Mouse (Mus musculus): Measurements from ENCODE around the gene Gm26727.
"Not testable (repeated sequence)": the region's sequence is repeated elsewhere in the genome, so short reads cannot be mapped to it uniquely, and the experiment has no call there.

Gm26727 gene

DNA sequence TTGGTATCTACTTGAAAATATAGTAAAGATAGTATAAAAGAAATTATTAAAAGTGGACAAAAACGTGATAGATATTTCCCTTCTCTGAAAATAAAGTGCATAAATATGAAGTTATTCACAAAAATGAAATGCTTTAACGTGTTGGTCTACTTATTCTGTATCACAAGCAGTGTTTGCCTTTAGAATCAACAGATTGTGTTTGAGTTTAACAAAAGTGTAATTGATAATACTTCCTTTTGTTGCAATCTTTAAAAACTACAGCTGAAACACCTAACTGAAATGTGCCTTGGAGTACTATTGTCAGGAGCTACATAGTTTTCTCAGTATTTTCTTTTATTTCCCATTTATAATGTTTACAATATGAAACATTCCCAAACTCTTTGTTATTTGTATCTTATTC is at the start of gene Gm26727:
Gene Gm26727, minus strand, starts transcription at position 101 of the 400 bp plus-strand sequence.
- TF ChIP-seq GATA4 (IDR thresholded peaks at IDR 0.05; ENCODE audit: insufficient replicate concordance, low read length), result no peak

DNA sequence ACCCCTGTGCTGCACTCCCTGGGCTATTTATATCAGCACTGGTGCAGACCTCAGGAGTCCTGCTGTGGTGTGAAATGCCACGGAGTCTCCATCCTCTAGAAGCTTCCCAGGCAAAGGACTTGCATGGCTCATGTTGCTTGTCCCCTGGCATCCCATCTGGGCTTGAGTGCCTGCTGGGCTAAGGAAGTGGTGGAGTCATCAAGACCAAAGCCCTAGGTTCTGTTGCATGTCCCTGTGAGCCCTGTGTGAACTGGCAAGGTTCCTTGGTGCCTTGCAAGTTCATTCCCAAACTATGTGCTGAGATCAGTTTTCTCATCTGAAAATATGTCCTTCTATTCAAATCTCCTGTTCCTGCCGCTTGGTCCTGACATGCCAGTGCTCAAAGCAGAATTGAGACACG is 48.1 kb upstream of the Gm26727 start:
- no peak for TF ChIP-seq GATA4 (IDR thresholded peaks at IDR 0.05; ENCODE audit: insufficient replicate concordance, low read length)

DNA sequence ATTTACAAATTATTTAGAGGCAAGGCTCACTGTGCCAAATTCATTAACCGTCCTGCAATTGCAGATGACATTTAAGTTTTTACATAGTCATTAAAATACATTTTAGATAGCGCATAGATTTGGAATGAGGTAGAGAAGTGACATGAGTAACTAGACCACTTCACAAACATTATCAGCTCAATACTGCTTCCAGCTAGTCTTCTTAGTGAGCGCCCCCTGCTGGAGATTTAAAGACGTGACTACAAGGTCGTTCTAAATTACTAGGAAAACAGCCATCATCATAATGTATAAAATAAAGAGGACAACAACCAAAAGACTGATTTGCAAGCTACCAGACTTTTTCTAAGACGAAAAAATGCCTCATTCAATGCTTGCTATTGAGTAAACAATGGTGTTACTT is 44.8 kb upstream of the Gm26727 start:
- TF ChIP-seq GATA4 (IDR thresholded peaks at IDR 0.05; ENCODE audit: insufficient replicate concordance, low read length), result no peak

DNA sequence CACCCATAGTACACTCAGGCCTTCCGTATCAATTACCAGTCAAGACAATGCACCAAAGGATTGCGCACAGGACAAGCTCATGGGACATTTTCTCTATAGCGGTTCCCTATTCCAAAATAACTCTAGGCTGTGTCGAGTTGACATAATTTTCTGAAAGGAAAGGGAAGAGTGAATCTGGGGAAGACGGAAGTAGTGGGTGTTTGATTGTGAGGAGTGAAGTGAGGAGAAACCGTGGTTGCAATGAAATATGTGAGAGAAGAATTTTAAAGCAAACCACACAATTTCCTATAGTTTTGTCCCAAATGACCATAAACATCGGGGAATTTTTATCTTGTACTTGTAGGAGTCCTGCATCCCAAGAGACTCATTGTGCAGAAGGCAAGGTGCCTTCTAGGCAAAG is 34.1 kb upstream of the Gm26727 start:
- no peak for TF ChIP-seq GATA4 (IDR thresholded peaks at IDR 0.05; ENCODE audit: insufficient replicate concordance, low read length)

DNA sequence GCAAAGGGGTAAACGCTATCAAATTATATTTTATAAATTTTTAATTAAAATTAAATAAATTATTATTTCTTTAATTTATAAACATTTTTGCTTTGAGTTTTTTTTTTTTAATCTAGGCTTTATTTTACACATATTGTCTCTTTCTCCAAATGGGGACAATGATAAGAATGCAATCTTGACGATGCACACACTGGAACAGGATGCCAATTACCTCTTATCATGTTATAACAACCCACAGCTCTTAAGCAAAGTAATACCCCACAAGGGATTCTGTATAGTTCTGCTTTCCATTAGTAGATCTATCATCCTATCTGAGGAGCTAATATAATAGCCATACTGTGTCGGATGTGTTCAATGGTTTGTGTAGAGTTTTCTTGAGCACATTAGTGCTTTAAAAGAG is 27.9 kb upstream of the Gm26727 start:
- no peak for TF ChIP-seq GATA4 (IDR thresholded peaks at IDR 0.05; ENCODE audit: insufficient replicate concordance, low read length)

DNA sequence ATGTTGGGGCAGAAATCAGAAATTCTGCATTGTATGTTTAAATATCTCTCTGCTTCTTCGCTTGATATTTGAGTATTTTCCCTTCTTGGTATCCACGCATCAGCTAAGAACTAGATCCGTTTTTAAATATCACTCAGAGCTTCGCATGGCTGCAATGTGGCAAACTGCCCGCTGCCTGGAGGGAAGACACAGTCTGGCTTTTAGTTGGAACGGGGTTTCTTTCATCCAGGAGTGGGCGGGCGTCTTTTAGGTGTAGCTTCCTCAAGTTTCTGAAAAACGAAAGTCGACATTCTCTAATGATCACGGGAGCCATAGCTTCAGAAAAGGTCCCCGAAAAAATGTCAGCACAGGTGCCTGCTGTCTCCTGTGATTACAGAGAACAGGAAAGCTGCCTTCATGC is 14.2 kb upstream of the Gm26727 start:
- TF ChIP-seq GATA4 (IDR thresholded peaks at IDR 0.05; ENCODE audit: insufficient replicate concordance, low read length), result no peak

DNA sequence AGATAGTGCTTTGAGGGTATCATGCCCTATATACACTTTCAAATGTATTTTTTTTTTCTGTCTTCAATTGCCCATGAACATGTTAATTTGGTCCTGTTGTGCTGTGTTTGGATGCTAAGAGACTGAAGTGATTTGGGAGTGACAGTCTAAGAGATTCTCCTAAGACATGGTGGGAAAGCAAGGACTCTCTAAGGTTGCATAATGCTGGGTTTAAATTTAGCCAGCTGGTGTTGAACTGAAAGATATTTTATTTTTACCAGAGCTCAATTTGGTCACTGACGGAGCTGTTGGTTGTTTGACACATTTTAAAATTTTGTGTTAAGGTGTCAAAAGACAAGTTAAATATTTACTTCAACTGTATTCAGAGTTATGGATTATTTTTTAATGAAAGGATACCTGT is 13.8 kb upstream of the Gm26727 start:
- TF ChIP-seq GATA4 (IDR thresholded peaks at IDR 0.05; ENCODE audit: insufficient replicate concordance, low read length), result no peak

DNA sequence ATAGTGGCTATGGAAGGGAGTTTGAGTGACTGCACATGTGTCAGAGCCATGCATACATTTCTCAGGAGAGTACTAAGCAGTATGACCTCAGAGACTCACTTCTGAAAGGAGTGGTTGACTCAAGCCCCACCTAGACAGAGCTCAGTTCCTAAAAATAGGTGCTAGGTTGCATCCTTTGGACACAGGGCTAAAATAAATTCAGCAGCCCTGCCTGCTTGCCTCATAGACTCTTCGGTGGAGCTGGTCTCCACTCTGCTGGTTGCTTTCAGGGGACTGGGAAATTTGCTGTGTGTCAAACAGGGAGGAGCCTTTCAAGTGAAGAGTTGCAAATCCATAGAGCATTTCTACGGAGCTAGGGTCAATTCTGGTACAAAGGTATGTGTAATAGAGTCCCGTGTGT is 12.8 kb upstream of the Gm26727 start, which contains the start of gene Xirp2:
Gene Xirp2, plus strand, starts transcription at position 223 of the 400 bp plus-strand sequence.
- no peak for TF ChIP-seq GATA4 (IDR thresholded peaks at IDR 0.05; ENCODE audit: insufficient replicate concordance, low read length)

DNA sequence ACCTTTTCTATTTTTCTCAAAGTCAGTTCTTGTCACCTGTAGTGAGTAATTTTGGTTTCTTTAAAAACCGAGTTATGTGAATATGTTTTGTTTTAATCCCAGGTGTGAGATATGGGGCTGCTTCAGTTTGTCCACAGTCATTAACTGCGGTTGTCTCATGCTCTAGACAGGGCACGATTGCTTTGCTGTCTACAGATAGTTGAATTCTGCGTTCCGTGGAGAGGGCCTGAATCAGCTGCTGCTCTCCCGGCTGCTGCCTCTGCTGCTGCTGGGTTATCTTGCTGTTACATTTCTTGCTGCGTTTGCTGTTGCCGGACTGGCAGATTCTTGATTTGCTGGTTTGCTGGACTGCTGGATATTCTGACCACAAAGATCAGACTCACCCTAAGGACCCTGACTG is 5.3 kb upstream of the Gm26727 start:
- no peak for TF ChIP-seq GATA4 (IDR thresholded peaks at IDR 0.05; ENCODE audit: insufficient replicate concordance, low read length)

DNA sequence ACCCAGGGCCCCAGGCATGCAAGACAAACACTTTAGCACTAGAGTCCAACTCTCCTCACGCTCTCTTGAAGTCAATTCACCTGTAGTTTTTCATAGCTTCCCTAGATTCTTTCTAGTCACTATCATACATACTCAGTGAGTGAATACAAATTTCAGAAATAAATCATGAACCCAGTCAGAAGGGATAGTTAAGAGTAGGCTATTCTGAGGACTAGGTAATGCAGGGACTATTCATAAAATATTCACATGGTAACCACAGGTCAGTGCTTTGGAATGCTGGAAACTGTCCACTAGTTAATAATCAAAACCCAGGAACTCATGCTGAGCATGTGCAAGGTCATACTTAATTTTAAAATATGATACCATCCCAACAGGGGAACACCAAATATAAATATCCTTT is 10.2 kb downstream of the Gm26727 start:
- TF ChIP-seq GATA4 (IDR thresholded peaks at IDR 0.05; ENCODE audit: insufficient replicate concordance, low read length), result no peak

DNA sequence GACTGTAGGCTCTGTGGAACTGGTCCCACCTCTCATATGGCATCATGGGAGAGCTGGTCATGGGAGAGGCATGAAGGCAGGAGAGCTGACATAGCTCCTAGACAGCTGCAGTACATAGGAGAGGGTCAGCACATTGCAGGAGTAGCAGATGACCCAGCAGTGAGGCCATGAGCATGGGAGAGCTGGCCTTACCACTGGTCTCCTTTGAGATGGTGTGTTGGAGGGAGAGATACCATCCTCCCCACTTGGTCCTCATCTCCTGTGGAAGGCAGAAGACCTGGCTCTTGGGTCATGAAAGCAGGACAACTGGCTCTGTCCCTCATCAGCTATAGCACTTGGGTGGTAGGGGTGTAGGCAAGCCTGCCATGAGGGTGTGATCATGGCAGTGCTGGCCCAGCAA is 12.1 kb downstream of the Gm26727 start:
- no peak for TF ChIP-seq GATA4 (IDR thresholded peaks at IDR 0.05; ENCODE audit: insufficient replicate concordance, low read length)

DNA sequence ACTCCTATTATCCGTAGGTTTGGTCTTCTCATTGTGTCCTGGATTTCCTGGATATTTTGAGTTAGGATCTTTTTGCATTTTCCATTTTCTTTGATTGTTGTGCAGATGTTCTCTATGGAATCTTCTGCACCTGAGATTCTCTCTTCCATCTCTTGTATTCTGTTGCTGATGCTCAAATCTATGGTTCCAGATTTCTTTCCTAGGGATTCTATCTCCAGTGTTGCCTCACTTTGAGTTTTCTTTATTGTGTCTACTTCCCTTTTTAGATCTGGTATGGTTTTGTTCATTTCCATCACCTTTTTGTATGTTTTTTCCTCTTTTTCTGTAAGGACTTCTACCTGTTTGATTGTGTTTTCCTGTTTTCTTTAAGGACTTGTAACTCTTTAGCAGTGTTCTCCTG is 19.6 kb downstream of the Gm26727 start, which contains the start of gene Gm21830:
Gene Gm21830, plus strand, starts transcription at position 301 of the 400 bp plus-strand sequence.
- TF ChIP-seq GATA4 (IDR thresholded peaks at IDR 0.05; ENCODE audit: insufficient replicate concordance, low read length), result not testable (repeated sequence)
